Mouse (Mus musculus) c-Kit-positive CD71-positive TER-119-negative erythroid progenitor cells, embryonic 14.5 days (primary cell): ENCODE data around the gene Cd200.
"Not testable (repeated sequence)": the region's sequence is repeated elsewhere in the genome, so short reads cannot be mapped to it uniquely, and the experiment has no call there.

ENCODE experiments used
- DNase-seq: peaks from one replicate; pipeline ENCODE4 v3.0.0-alpha.2; 2013; ENCODE audit warnings: low read depth

The Cd200 gene

GRCm38 (mm10) chr16:45408425-45409063, at the start of gene Cd200:
Gene Cd200 (minus strand): TSS chr16:45409053.
- no peak for DNase-seq

GRCm38 (mm10) chr16:45454762-45455161, 45.9 kb upstream of the Cd200 start:
- DNase-seq: no peak

GRCm38 (mm10) chr16:45437230-45437739, 28.4 kb upstream of the Cd200 start:
- no peak for DNase-seq

GRCm38 (mm10) chr16:45435591-45435990, 26.7 kb upstream of the Cd200 start:
- no peak for DNase-seq

- no peak for DNase-seq
Measured at GRCm38 (mm10) chr16:45427651-45428050, 18.8 kb upstream of the Cd200 start.

- DNase-seq: no peak
Measured at GRCm38 (mm10) chr16:45413497-45413896, 4.6 kb upstream of the Cd200 start.

GRCm38 (mm10) chr16:45409064-45409446, 202 bp upstream of the Cd200 start:
- DNase-seq: not testable (repeated sequence)

- no peak for DNase-seq
Measured at GRCm38 (mm10) chr16:45407645-45408400, 1.0 kb downstream of the Cd200 start.

- no peak for DNase-seq
Measured at GRCm38 (mm10) chr16:45407091-45407490, 1.8 kb downstream of the Cd200 start.

GRCm38 (mm10) chr16:45402951-45403350, 5.9 kb downstream of the Cd200 start:
- DNase-seq: no peak

GRCm38 (mm10) chr16:45402036-45402435, 6.8 kb downstream of the Cd200 start:
- no peak for DNase-seq

- DNase-seq: no peak
Measured at GRCm38 (mm10) chr16:45399947-45400555, 8.8 kb downstream of the Cd200 start.

- no peak for DNase-seq
Measured at GRCm38 (mm10) chr16:45399411-45399810, 9.4 kb downstream of the Cd200 start.

- no peak for DNase-seq
Measured at GRCm38 (mm10) chr16:45397440-45397839, 11.4 kb downstream of the Cd200 start.

- no peak for DNase-seq
Measured at GRCm38 (mm10) chr16:45392246-45392645, 16.6 kb downstream of the Cd200 start.

GRCm38 (mm10) chr16:45391680-45392079, 17.2 kb downstream of the Cd200 start:
- DNase-seq: no peak

GRCm38 (mm10) chr16:45390286-45390956, 18.4 kb downstream of the Cd200 start:
- no peak for DNase-seq

- no peak for DNase-seq
Measured at GRCm38 (mm10) chr16:45389833-45390232, 19.0 kb downstream of the Cd200 start.

GRCm38 (mm10) chr16:45389041-45389440, 19.8 kb downstream of the Cd200 start:
- DNase-seq: no peak

- no peak for DNase-seq
Measured at GRCm38 (mm10) chr16:45381811-45382210, 27.0 kb downstream of the Cd200 start.

GRCm38 (mm10) chr16:45378959-45379358, 29.9 kb downstream of the Cd200 start:
- no peak for DNase-seq

- no peak for DNase-seq
Measured at GRCm38 (mm10) chr16:45378147-45378943, 30.5 kb downstream of the Cd200 start.
